Mouse (Mus musculus): ENCODE measurements around the gene Wdr47. TPM values are rescaled to one million over a fixed set of nuclear protein-coding genes. Genes with fewer than 3 reads are reported as not detected.
A peak's percentile ranks its signal among the peaks of the same experiment; 100 is the strongest.

Gene Wdr47
- 124 and 128 TPM in 2 replicates for polyA plus RNA-seq (2015; fragmentation: Nextera tagmentation; extraction: Ambion mirVana)

DNA sequence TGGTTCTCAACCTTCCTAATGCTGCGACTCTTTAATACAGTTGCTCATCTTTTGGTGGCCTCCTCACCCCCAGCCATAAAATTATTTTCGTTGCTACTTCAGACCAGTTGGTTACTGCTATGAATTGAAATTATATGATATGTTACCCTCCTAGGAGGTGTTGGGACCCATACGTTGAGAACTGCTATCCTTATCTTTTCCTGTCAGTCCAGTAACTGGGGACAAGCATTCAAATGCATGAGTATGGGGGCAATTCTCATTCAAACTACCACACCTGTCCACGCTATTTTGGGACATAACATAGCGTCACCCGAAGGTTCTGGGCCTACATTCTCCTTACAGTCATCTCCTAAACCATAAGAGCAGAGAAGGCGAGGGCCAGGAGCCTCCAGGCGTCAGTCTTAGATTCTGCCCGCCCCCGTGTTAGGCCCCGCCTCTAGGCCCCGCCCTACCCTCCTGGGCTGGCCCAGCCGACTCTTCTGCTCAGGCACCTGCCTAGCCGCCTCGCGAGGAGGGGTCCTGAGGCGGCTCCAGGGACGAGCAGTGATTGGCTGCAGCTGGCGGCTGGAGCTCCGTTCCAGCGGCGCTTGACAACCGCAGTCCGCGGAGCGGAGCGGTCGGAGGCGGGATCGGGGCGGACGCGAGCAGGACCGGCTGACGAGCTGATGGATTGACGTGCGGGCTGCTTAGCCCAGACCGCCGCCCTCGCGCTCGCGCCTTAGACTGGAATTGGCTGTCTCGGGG, at the start of gene Wdr47:
Gene Wdr47 (plus strand): TSS at position 494 of the 744 bp plus-strand sequence.
- Histone ChIP-seq H3K4me1 (ENCODE audit: control insufficient read depth, insufficient read depth, low read length) (peaks cover 8% of the 10 kb centered on the region), H3K27ac (ENCODE audit: low read length) (peak within 1 kb of the TSS; percentile 95), H3K36me3 (ENCODE audit: control insufficient read depth, insufficient read depth, low read length) (no peaks in the 10 kb centered on the region), H3K27me3 (ENCODE audit: control insufficient read depth, insufficient read depth, low read depth, low read length) (no peaks in the 10 kb centered on the region), H3K4me2 (ENCODE audit: low read length) (peak within 1 kb of the TSS; percentile 59), H3K9ac (ENCODE audit: low read depth, low read length) (peak within 1 kb of the TSS; percentile 98), H3K9me3 (replicated peaks; ENCODE audit: control insufficient read depth, low read length, poor library complexity, severe bottlenecking) (no peaks in the 10 kb centered on the region), H3K4me3 (ENCODE audit: low read depth, low read length) (peak within 1 kb of the TSS; percentile 98)
- 5% methylated on average over 41 of the region's 44 CpGs for WGBS
- ATAC-seq = peak; percentile 99

DNA sequence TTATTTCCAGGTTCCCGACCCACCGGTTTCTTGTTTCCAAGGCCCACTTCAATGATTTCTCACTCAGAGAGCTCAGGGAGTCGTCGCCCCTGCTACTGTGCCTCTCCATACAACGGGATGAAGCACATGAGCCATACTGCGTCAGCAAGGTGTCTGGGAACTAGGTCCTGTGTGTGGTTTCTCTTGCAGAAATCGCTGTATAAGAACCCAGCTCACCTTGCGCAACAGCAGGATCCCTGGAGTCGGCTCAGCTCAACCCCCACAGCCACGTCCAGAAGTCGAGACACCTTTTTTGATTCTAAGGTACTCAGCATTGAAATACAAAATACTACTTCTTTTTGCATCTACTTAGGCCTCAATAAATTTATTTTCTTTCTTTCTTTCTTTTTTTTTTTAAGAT, 48.8 kb upstream of the Wdr47 start:
- H3K27me3 ChIP-seq (ENCODE audit: control insufficient read depth, insufficient read depth, low read depth, low read length) = no peaks in the 10 kb centered on the region
- H3K4me3 ChIP-seq (ENCODE audit: low read depth, low read length) = no peak overlapping the region
- 84% methylated on average over 11 of the region's 11 CpGs for WGBS
- peaks cover 3% of the 10 kb centered on the region; the same call in 1 of the 2 replicates for H3K4me1 ChIP-seq (ENCODE audit: control insufficient read depth, insufficient read depth, low read length)
- H3K9me3 ChIP-seq (replicated peaks; ENCODE audit: control insufficient read depth, low read length, poor library complexity, severe bottlenecking) = no peaks in the 10 kb centered on the region
- no peak for ATAC-seq
- H3K9ac ChIP-seq (ENCODE audit: low read depth, low read length) = no peak overlapping the region
- H3K4me2 ChIP-seq (ENCODE audit: low read length) = no peak overlapping the region
- H3K36me3 ChIP-seq (ENCODE audit: control insufficient read depth, insufficient read depth, low read length) = no peaks in the 10 kb centered on the region
- H3K27ac ChIP-seq (ENCODE audit: low read length) = no peak overlapping the region

DNA sequence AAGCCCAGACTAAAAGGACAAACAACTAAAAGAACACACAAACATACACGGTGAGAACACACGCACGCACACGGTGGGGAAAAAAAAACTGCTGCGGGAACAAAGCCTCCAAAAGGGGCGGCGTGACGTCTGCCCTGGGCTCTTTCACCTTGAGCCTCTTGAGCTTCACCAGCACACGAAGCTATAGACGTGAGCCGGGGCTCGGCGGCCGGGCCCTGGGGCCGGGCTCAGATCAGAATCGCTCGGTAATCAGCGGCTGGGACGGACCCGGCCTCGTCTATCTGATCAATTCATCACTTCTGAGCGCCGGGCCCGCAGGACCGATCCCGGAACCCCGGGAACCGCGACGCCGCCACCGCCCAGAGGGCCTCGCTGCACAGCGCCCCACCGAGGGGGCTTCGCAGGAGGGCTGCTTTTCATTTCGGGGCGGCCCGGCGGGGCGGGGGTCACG, 36.9 kb upstream of the Wdr47 start:
- H3K36me3 ChIP-seq (ENCODE audit: control insufficient read depth, insufficient read depth, low read length) = peaks cover 23% of the 10 kb centered on the region
- peak overlapping the region; percentile 95 for H3K27ac ChIP-seq (ENCODE audit: low read length)
- H3K9ac ChIP-seq (ENCODE audit: low read depth, low read length) = peak overlapping the region; percentile 99
- H3K4me3 ChIP-seq (ENCODE audit: low read depth, low read length) = peak overlapping the region; percentile 89
- no peaks in the 10 kb centered on the region for H3K27me3 ChIP-seq (ENCODE audit: control insufficient read depth, insufficient read depth, low read depth, low read length)
- peak overlapping the region; percentile 69 for H3K4me2 ChIP-seq (ENCODE audit: low read length)
- WGBS = under 1% methylated on average over 42 of the region's 42 CpGs
- peaks cover 4% of the 10 kb centered on the region; the same call in 1 of the 2 replicates for H3K4me1 ChIP-seq (ENCODE audit: control insufficient read depth, insufficient read depth, low read length)
- ATAC-seq = peak; percentile 77
- no peaks in the 10 kb centered on the region for H3K9me3 ChIP-seq (replicated peaks; ENCODE audit: control insufficient read depth, low read length, poor library complexity, severe bottlenecking)

DNA sequence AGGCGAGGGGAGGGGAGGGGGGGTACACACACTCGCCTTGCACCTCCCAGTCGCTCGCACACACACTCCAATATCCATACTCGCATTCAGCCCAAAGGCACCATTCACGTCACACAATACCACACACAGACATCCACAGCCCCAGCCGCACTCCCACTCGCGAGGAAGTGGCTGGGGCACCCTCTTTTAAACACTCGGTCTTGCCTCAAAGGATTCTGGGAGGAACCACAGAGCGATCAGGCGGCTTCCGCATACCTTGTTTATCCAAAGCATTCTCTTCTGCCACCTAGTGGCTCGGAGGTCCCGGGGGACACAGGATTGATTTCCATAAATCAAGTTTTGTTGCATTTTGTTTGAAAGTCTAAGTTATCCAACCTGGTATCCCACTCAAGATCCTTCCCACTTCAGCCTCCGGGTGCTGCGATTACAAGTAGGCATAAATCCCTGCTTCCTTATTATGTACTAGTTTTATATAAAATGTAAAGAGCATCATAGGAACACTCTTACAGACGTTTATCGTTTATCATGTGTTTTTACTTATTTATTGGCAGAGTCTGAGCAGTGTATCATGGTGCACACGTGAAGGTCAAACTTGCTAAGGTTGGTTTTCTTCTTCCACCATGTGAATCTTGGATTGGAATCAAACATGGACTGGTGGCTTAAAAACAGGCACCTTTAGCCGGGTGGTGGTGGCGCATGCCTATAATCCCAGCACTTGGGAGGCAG, 36.3 kb upstream of the Wdr47 start:
- H3K27me3 ChIP-seq (ENCODE audit: control insufficient read depth, insufficient read depth, low read depth, low read length) = no peaks in the 10 kb centered on the region
- H3K4me2 ChIP-seq (ENCODE audit: low read length) = peak overlapping the region; percentile 69
- peak overlapping the region; percentile 99 for H3K9ac ChIP-seq (ENCODE audit: low read depth, low read length)
- ATAC-seq = peak; percentile 97
- peaks cover 4% of the 10 kb centered on the region; the same call in 1 of the 2 replicates for H3K4me1 ChIP-seq (ENCODE audit: control insufficient read depth, insufficient read depth, low read length)
- peak overlapping the region; percentile 89 for H3K4me3 ChIP-seq (ENCODE audit: low read depth, low read length)
- WGBS = 17% methylated on average over 22 of the region's 22 CpGs
- H3K9me3 ChIP-seq (replicated peaks; ENCODE audit: control insufficient read depth, low read length, poor library complexity, severe bottlenecking) = no peaks in the 10 kb centered on the region
- H3K27ac ChIP-seq (ENCODE audit: low read length) = peak overlapping the region; percentile 95
- peaks cover 23% of the 10 kb centered on the region for H3K36me3 ChIP-seq (ENCODE audit: control insufficient read depth, insufficient read depth, low read length)

DNA sequence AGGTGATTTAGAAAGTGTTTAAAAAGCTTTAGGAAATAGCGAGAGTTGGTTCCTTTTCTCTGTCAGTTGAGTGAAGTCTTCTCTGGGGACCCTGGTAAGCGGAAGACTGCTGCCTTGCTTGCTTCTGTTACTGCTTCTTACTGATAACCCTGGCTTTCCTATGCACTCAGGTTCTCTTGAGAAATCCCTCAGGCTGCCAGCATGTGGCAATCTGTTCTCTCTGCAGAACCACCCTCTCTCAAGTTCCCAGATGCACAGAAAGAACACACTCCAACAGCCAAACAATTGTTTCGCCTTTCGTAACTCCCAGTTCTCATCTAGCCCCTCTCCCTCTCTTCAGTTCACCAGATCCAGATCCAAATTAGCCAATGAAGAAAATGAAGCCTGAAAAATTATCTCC, 33.2 kb upstream of the Wdr47 start:
- Histone ChIP-seq H3K9me3 (replicated peaks; ENCODE audit: control insufficient read depth, low read length, poor library complexity, severe bottlenecking) (no peaks in the 10 kb centered on the region), H3K4me2 (ENCODE audit: low read length) (no peak overlapping the region), H3K27me3 (ENCODE audit: control insufficient read depth, insufficient read depth, low read depth, low read length) (no peaks in the 10 kb centered on the region), H3K4me3 (ENCODE audit: low read depth, low read length) (no peak overlapping the region), H3K4me1 (ENCODE audit: control insufficient read depth, insufficient read depth, low read length) (peaks cover 15% of the 10 kb centered on the region), H3K27ac (ENCODE audit: low read length) (no peak overlapping the region), H3K9ac (ENCODE audit: low read depth, low read length) (no peak overlapping the region), H3K36me3 (ENCODE audit: control insufficient read depth, insufficient read depth, low read length) (peaks cover 26% of the 10 kb centered on the region)
- 97% methylated on average over 4 of the region's 4 CpGs for WGBS
- no peak for ATAC-seq

DNA sequence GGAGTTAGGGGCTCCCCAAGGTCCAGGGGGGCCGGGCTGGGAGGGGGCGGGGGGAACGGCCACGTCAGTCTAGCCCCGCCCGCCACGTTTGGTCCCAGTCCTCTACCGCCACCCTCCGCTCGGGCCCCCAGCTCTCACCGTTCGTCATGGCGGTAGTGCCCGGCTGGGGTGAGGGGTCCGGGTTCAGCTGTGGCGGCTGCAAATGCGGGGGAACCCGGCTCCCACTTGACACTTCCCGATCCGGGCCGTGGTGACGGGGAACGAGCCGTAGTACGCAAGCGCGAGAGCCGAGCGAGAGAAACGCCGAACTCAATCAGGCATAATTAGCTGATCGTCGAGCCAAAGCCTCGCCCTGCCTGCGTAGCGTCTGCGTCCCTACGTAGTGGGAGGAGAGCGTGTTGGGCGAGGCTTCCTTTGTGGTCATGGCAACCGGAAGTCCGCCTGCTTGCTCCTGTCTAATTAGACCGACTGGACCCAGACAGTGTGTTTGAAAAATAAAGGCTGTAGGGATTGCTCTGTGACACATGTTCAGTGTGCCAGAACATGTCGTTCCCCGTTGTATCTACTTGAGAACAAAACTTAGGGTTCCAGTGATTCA, 28.8 kb upstream of the Wdr47 start, which contains the start of gene Tmem167b:
Gene Tmem167b (minus strand): TSS at position 334 of the 598 bp plus-strand sequence.
- Histone ChIP-seq H3K27me3 (ENCODE audit: control insufficient read depth, insufficient read depth, low read depth, low read length) (no peaks in the 10 kb centered on the region), H3K36me3 (ENCODE audit: control insufficient read depth, insufficient read depth, low read length) (peaks cover 19% of the 10 kb centered on the region), H3K4me3 (ENCODE audit: low read depth, low read length) (peak within 1 kb of the TSS; percentile 88), H3K9me3 (replicated peaks; ENCODE audit: control insufficient read depth, low read length, poor library complexity, severe bottlenecking) (no peaks in the 10 kb centered on the region), H3K27ac (ENCODE audit: low read length) (peak within 1 kb of the TSS; percentile 95), H3K4me1 (ENCODE audit: control insufficient read depth, insufficient read depth, low read length) (peaks cover 14% of the 10 kb centered on the region), H3K4me2 (ENCODE audit: low read length) (peak within 1 kb of the TSS; percentile 89), H3K9ac (ENCODE audit: low read depth, low read length) (peak within 1 kb of the TSS; percentile 88)
- peak; percentile 98 for ATAC-seq
- under 1% methylated on average over 45 of the region's 45 CpGs for WGBS

DNA sequence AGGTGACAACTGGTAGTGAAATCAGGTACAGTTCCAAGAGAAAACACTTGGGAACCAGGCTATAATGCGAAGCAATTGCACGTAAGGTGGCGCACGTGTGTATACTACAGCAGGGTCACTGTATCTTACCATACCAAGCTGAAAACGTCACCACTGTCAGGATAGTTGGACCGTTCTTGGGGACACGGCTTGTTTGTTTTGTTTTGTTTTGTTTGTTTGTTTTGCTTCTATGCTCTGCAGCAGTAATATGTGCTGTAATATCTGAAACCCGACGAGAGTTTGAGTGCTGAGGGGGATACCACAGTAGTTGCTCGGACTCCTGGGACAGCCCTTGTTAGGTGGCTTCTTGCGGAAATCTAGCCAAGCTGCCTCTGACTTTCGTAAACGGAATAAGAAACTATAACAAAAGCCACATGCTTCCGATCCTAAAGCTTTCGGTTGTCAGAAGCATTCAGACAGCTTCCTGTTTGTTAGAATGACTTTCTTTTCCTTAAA, 28.3 kb upstream of the Wdr47 start:
- H3K9me3 ChIP-seq (replicated peaks; ENCODE audit: control insufficient read depth, low read length, poor library complexity, severe bottlenecking) = no peaks in the 10 kb centered on the region
- peak; percentile 85 for ATAC-seq
- no peaks in the 10 kb centered on the region for H3K27me3 ChIP-seq (ENCODE audit: control insufficient read depth, insufficient read depth, low read depth, low read length)
- peak overlapping the region; percentile 89 for H3K4me2 ChIP-seq (ENCODE audit: low read length)
- peak overlapping the region; percentile 88 for H3K4me3 ChIP-seq (ENCODE audit: low read depth, low read length)
- peak overlapping the region; percentile 55 for H3K9ac ChIP-seq (ENCODE audit: low read depth, low read length)
- H3K4me1 ChIP-seq (ENCODE audit: control insufficient read depth, insufficient read depth, low read length) = peaks cover 14% of the 10 kb centered on the region
- peaks cover 15% of the 10 kb centered on the region for H3K36me3 ChIP-seq (ENCODE audit: control insufficient read depth, insufficient read depth, low read length)
- H3K27ac ChIP-seq (ENCODE audit: low read length) = peak overlapping the region; percentile 95
- WGBS = 12% methylated on average over 15 of the region's 15 CpGs

DNA sequence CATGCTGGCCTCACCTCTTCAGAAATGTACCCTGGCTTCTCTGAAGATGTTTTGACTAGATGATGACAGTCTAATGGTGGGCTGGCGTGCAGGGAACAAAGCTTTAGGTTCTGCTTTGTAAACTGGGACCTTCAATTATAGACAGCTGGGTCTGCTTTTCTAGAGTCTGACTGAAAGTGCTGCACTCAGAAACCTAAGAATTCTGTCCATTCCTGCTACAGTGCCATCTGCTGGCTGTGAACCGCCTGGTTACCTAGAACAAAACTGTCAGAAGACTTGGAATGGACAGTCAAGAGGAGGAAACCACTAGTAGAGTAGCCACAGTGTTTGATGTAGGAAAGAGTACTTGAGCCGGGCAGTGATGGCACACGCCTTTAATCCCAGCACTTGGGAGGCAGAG, 27.8 kb upstream of the Wdr47 start:
- peak; percentile 12; the same call in 1 of the 2 replicates for ATAC-seq
- Histone ChIP-seq H3K27ac (ENCODE audit: low read length) (peak overlapping the region; percentile 95), H3K36me3 (ENCODE audit: control insufficient read depth, insufficient read depth, low read length) (peaks cover 11% of the 10 kb centered on the region), H3K4me2 (ENCODE audit: low read length) (peak overlapping the region; percentile 89), H3K4me1 (ENCODE audit: control insufficient read depth, insufficient read depth, low read length) (peaks cover 14% of the 10 kb centered on the region), H3K9ac (ENCODE audit: low read depth, low read length) (peak overlapping the region; percentile 55; the same call in 1 of the 2 replicates), H3K27me3 (ENCODE audit: control insufficient read depth, insufficient read depth, low read depth, low read length) (no peaks in the 10 kb centered on the region), H3K9me3 (replicated peaks; ENCODE audit: control insufficient read depth, low read length, poor library complexity, severe bottlenecking) (no peaks in the 10 kb centered on the region), H3K4me3 (ENCODE audit: low read depth, low read length) (peak overlapping the region; percentile 88)
- WGBS = 3% methylated on average over 4 of the region's 4 CpGs
